Mouse (Mus musculus) neural tube, embryonic 12.5 days (tissue): ENCODE results near the gene Gm17455. TPM values are rescaled to one million over a fixed set of nuclear protein-coding genes. Genes with fewer than 3 reads are reported as not detected.

Experiments used
- ATAC-seq: fragments of 200-750 bp; cut with Nextera tagmentation; 2 replicates; pipeline ENCODE4 v1.8.0; 2017; ENCODE audit warnings: low read depth, mild to moderate bottlenecking, moderate TSS enrichment, moderate library complexity; ENCODE audit not compliant: low FRiP score
- H3K27ac ChIP-seq: fragments of 300-500 bp; sonication (generic); 2 replicates; pipeline ENCODE4 v1.5.1; 2016
- H3K27me3 ChIP-seq: fragments of 300-500 bp; sonication (generic); replicated peaks from 2 replicates; pipeline ENCODE4 v1.6.1; 2016; ENCODE audit warnings: mild to moderate bottlenecking
- H3K36me3 ChIP-seq: fragments of 300-500 bp; sonication (generic); 2 replicates; pipeline ENCODE4 v1.6.1; 2016; ENCODE audit warnings: mild to moderate bottlenecking
- H3K4me1 ChIP-seq: fragments of 300-500 bp; sonication (generic); 2 replicates; pipeline ENCODE4 v1.6.1; 2016
- H3K4me2 ChIP-seq: fragments of 300-500 bp; sonication (generic); replicated peaks from 2 replicates; pipeline ENCODE4 v1.6.1; 2016; ENCODE audit warnings: mild to moderate bottlenecking
- H3K4me3 ChIP-seq: fragments of 300-500 bp; sonication (generic); 2 replicates; pipeline ENCODE4 v1.5.1; 2016
- H3K9ac ChIP-seq: fragments of 300-500 bp; sonication (generic); 2 replicates; pipeline ENCODE4 v1.6.1; 2016; ENCODE audit warnings: mild to moderate bottlenecking
- H3K9me3 ChIP-seq: fragments of 300-500 bp; sonication (generic); 2 replicates; pipeline ENCODE4 v1.6.1; 2016; ENCODE audit warnings: mild to moderate bottlenecking
- WGBS: fragments of 180-500 bp; shearing (Covaris S2); methylation state at CpG from one replicate; pipeline ENCODE4 v1.1.7; 2016; 5-methylcytosine and 5-hydroxymethylcytosine counted together
- polyA plus RNA-seq: library from polyadenylated mRNA; unstranded; fragments of >200 nt; fragmentation: Nextera tagmentation; extraction: Ambion mirVana; gene quantifications from 2 replicates; pipeline ENCODE4 v1.2.1, GENCODE M21; 2016

Gene Gm17455
- polyA plus RNA-seq, 1 experiment from 2014 or later: 3.9 TPM

DNA sequence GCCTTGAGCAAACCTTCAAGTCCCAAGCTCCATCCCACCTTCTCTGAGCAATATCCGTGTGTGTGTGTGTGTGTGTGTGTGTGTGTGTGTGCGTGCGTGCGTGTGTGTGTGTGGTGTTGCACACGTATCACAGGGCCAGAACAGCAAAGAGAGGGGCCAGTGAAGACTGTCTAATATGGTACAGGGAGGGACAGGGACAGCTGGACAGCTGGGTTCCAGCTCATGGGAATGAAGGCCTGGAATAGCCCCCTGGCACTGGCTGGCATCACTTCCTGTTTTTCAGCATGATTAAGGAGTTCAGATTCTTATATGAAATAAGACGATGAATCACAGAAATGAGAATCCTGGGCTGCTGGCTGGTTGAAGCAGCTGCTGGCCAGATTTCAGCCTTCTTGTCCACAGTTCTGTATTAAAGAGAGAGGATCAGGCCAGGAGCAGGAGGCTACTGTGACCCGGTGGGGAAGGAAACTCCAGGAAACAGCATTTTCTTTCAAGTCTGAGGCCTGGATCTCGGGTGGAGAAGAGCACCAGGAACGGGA lies 20.0 kb upstream of the Gm17455 start:
- H3K27ac ChIP-seq: no peak overlapping the region
- ATAC-seq: no peak
- 70% methylated on average over 9 of the region's 9 CpGs for WGBS
- H3K4me2 ChIP-seq: no peak overlapping the region
- no peaks in the 10 kb centered on the region for H3K36me3 ChIP-seq
- no peaks in the 10 kb centered on the region for H3K4me1 ChIP-seq
- no peaks in the 10 kb centered on the region for H3K9me3 ChIP-seq
- H3K4me3 ChIP-seq: no peak overlapping the region
- H3K9ac ChIP-seq: no peak overlapping the region
- H3K27me3 ChIP-seq: no peaks in the 10 kb centered on the region

DNA sequence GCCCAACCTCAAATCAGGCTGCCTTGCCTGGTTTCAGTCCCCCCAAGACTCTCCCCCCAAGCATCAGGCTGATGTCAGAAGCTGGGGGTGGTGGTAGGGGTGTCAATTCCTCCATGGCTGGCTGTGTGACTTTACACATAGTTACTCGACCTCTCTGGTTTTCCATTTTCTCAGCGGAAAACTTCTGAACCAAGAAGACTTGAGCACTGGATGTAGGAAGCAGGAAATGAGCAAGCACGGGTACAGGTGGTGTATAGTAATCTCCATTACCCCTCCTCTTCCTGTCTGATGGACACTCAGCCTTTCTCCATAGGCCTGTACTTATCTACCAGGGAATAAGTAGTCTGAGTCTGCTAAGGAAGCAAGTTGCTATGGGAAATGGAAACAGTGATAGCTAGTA lies 19.3 kb upstream of the Gm17455 start:
- H3K4me3 ChIP-seq: no peak overlapping the region
- H3K27me3 ChIP-seq: no peaks in the 10 kb centered on the region
- H3K4me2 ChIP-seq: no peak overlapping the region
- H3K4me1 ChIP-seq: no peaks in the 10 kb centered on the region
- H3K36me3 ChIP-seq: no peaks in the 10 kb centered on the region
- no peak overlapping the region for H3K27ac ChIP-seq
- H3K9me3 ChIP-seq: no peaks in the 10 kb centered on the region
- no peak overlapping the region for H3K9ac ChIP-seq
- 72% methylated on average over 3 of the region's 3 CpGs for WGBS
- ATAC-seq: no peak

DNA sequence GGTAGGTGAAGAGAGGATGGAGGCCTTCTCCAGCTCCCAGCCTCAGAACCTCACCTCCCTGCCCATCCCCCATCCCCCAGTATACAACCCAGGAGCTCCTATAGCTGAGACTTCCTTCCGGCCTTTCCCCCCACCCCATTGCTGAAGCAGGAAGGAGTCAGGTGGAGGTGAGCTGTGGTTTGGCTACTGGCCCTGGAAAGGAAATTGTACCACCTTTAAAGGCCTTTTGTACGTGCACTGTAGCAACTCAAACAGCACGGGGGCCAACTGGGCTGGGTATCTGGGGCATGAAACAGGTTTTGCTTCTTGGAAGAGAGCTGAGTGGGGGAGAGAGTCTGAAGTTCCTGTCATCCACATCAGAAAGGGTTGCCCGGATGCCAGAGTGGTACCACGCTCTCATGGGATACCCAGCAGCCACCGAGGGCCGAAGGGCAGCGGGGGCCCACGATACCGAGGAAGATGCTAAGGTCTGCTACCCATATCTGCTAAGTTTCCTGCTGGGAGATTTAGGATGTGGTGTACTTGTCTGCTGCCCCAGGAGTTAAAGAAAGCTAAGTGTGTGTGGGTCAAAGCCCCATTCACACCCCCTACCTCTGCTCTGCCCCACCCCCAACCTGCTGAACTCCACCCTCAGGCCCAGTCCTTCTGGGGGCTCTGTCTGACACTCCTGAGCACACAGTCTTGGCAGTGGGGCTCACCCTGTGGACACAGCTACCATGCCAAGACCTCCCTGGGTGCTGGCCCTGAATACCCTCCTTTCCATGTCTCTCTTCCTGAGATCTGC lies 18.2 kb upstream of the Gm17455 start:
- Histone ChIP-seq H3K9me3 (no peaks in the 10 kb centered on the region), H3K36me3 (no peaks in the 10 kb centered on the region), H3K9ac (no peak overlapping the region), H3K4me1 (no peaks in the 10 kb centered on the region), H3K27me3 (no peaks in the 10 kb centered on the region), H3K27ac (no peak overlapping the region), H3K4me3 (no peak overlapping the region), H3K4me2 (no peak overlapping the region)
- no peak for ATAC-seq
- 73% methylated on average over 10 of the region's 10 CpGs for WGBS

DNA sequence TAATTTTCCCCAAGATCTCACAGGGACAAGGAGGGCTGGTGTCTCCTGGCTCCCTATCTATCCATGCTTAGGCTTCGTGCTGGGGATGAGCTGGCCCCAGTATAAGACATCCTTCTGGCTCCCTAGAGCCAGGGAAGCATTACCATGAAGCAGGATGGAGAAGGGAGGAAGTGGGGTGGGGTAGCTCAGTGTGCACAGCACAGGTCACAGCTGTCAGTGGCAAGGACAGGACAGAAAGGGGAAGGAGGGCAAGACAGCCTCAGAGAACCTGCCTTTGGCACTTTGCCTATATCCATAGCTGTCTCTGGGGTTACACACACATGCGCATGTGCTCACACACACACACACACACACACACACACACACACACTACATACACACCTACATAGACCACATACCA lies 11.2 kb upstream of the Gm17455 start:
- peaks cover 2% of the 10 kb centered on the region; the same call in 1 of the 2 replicates for H3K4me1 ChIP-seq
- WGBS: 85% methylated on average over 2 of the region's 2 CpGs
- no peaks in the 10 kb centered on the region for H3K36me3 ChIP-seq
- H3K9ac ChIP-seq: no peak overlapping the region
- H3K27me3 ChIP-seq: no peaks in the 10 kb centered on the region
- no peak overlapping the region for H3K4me3 ChIP-seq
- no peak overlapping the region for H3K27ac ChIP-seq
- ATAC-seq: no peak
- no peak overlapping the region for H3K4me2 ChIP-seq
- no peaks in the 10 kb centered on the region for H3K9me3 ChIP-seq

DNA sequence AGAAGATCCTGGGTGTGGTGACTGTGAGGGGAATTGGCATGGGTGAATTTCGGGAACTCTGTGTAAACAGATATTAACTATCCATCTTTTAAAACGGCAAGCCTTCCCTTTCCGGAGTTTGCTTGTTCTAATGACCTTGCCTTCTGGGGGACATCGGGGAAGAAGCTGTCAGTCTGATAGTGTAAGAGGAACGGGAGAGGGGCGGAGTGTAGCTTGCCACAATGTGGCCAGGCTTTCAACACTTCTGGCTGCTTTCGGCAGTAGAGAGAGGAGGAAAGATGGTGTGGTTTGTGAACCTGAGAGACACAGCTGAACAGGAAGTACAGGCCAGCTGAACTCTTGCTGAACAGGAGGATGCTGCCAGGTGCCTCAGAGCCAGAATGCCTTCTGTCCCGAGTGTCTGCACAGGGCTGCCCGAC lies 10.1 kb upstream of the Gm17455 start:
- Histone ChIP-seq H3K9ac (no peak overlapping the region), H3K36me3 (no peaks in the 10 kb centered on the region), H3K4me3 (no peak overlapping the region), H3K27ac (no peak overlapping the region), H3K27me3 (no peaks in the 10 kb centered on the region), H3K9me3 (no peaks in the 10 kb centered on the region), H3K4me2 (no peak overlapping the region), H3K4me1 (peaks cover 7% of the 10 kb centered on the region)
- 64% methylated on average over 9 of the region's 9 CpGs for WGBS
- no peak for ATAC-seq

DNA sequence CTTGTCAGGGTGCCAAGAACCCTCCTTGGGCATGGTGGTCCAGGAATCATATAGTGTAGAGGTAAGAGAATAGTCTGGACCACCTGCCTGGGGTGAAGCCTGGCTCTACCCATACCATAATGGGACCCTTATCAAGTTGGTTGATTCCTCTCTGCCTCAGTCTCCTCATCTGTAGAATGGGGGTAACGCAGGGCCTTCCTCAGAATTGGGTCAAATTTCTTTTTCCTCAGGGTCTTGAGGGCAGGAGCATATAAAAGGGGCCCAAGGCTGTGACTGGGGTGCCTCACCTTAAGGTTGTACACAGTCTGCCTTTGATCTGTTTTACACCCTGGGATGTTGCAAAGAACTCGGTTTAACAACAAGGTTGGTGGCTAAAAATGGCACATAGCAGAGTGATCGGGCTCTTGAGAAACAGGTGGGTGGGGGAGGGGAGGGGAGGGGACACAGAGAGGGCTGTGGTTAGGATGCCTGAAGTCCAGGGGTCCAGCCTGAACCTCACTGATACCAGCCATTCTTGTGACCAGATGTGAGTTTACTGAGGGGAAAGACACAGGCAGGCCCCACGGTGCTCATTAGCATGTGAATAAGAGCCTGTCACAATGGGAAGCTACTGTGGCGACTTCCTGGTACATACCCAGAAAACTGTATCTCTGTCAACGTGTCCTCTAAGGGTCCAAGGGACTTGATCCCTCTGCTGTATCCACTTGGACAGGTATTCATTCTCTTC lies 9.2 kb upstream of the Gm17455 start:
- no peaks in the 10 kb centered on the region for H3K36me3 ChIP-seq
- WGBS: 36% methylated on average over 6 of the region's 6 CpGs
- no peak overlapping the region for H3K9ac ChIP-seq
- no peak overlapping the region for H3K4me2 ChIP-seq
- H3K4me3 ChIP-seq: no peak overlapping the region
- no peaks in the 10 kb centered on the region for H3K9me3 ChIP-seq
- no peak overlapping the region for H3K27ac ChIP-seq
- no peak for ATAC-seq
- no peaks in the 10 kb centered on the region for H3K27me3 ChIP-seq
- H3K4me1 ChIP-seq: peaks cover 9% of the 10 kb centered on the region

DNA sequence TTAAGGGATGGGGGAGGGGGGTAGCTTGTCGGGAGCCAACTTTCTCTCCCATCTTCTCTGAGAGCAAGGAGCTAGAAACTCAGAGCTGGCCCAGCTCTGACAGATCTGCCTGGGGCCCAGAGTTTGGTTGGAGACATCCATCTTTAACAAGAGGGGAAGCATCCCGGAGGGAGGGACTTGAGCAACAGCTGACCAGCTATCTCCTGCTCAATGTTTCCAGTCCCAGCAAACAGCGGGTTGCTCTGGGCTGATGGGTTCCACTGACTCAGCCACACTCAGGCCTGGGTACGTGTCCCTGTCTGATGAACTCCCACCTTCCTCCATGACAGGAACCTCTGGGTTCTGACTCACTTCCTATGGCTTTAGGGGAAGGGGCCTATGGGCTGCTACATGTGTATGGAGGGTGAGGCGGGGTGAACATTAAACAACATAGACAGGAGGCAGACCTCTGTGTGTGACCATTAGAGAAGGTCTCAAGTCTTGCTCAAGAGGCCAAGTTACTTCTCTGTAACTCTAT lies 8.6 kb upstream of the Gm17455 start:
- H3K4me1 ChIP-seq: peaks cover 16% of the 10 kb centered on the region
- H3K9me3 ChIP-seq: no peaks in the 10 kb centered on the region
- 61% methylated on average over 5 of the region's 5 CpGs for WGBS
- no peak overlapping the region for H3K27ac ChIP-seq
- no peak overlapping the region for H3K4me2 ChIP-seq
- H3K4me3 ChIP-seq: no peak overlapping the region
- H3K27me3 ChIP-seq: no peaks in the 10 kb centered on the region
- no peak overlapping the region for H3K9ac ChIP-seq
- no peaks in the 10 kb centered on the region for H3K36me3 ChIP-seq
- ATAC-seq: no peak

DNA sequence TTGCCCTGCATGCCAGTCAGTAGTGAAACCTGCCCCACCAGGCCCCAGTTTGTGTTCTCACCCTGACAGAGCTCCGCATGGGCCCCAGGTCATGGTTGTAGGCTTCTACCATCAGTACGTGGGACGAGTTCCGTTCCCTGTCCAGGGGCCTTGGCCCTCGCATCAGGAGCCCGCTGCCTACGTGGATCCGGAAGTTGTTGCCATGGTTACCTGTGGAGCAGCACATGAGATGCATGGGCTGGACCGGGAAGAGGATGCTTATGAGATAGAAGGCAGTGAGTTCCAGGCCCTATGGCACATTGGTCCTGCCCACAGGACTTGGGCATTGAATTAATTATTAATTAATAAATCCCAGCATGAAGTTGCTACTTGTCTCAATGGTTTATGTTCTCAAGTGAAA lies 7.9 kb upstream of the Gm17455 start:
- Histone ChIP-seq H3K4me2 (no peak overlapping the region), H3K27me3 (no peaks in the 10 kb centered on the region), H3K4me1 (peaks cover 16% of the 10 kb centered on the region), H3K4me3 (no peak overlapping the region), H3K36me3 (no peaks in the 10 kb centered on the region), H3K9me3 (no peaks in the 10 kb centered on the region), H3K9ac (no peak overlapping the region), H3K27ac (no peak overlapping the region)
- ATAC-seq: no peak
- WGBS: 89% methylated on average over 9 of the region's 9 CpGs

DNA sequence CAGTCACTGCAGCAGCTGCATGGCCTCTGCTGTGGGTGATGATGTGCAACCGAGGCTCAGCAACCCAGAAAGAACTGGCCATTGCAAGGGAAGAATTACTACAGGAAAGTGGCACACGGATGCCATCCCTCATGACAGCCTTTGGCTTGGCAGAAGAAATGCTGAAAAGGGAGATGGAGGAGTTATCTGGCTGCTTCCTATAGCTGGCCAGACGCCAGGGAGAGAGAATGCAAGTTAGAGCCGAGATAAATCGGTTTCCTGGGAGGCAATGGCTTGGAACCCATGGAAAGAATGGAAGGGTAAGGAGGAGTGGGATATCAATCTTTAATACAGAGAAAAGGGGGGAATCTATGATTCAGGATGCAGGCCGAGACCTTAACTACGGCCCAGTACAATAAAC lies 4.6 kb upstream of the Gm17455 start:
- 73% methylated on average over 7 of the region's 7 CpGs for WGBS
- H3K27ac ChIP-seq: no peak overlapping the region
- H3K36me3 ChIP-seq: no peaks in the 10 kb centered on the region
- no peak overlapping the region for H3K4me3 ChIP-seq
- no peak for ATAC-seq
- no peaks in the 10 kb centered on the region for H3K27me3 ChIP-seq
- no peak overlapping the region for H3K9ac ChIP-seq
- H3K4me1 ChIP-seq: peaks cover 20% of the 10 kb centered on the region
- no peaks in the 10 kb centered on the region for H3K9me3 ChIP-seq
- no peak overlapping the region for H3K4me2 ChIP-seq

DNA sequence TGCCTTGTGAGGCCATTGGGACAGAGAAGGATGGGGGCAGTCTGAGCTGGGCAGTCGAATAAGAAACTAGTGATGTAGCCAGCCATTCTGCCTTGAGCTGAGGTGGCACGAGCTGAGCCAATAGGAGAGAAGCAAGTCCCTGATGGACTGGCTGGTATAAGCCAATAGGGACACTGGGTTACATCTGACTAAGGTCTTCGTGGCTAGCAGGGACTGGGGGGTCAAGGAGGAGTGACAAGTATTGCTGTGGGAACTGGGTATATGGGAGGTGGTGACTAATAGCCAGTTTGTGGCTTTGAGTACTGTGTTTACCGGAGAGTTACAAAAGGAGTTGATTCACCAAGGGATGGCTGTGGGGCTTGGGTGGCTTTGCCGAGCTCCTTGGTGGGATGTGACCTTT lies 3.9 kb upstream of the Gm17455 start:
- WGBS: 69% methylated on average over 5 of the region's 5 CpGs
- ATAC-seq: no peak
- H3K9me3 ChIP-seq: no peaks in the 10 kb centered on the region
- no peak overlapping the region for H3K27ac ChIP-seq
- no peak overlapping the region for H3K4me3 ChIP-seq
- peaks cover 18% of the 10 kb centered on the region for H3K4me1 ChIP-seq
- no peak overlapping the region for H3K9ac ChIP-seq
- H3K36me3 ChIP-seq: no peaks in the 10 kb centered on the region
- H3K4me2 ChIP-seq: no peak overlapping the region
- H3K27me3 ChIP-seq: no peaks in the 10 kb centered on the region

DNA sequence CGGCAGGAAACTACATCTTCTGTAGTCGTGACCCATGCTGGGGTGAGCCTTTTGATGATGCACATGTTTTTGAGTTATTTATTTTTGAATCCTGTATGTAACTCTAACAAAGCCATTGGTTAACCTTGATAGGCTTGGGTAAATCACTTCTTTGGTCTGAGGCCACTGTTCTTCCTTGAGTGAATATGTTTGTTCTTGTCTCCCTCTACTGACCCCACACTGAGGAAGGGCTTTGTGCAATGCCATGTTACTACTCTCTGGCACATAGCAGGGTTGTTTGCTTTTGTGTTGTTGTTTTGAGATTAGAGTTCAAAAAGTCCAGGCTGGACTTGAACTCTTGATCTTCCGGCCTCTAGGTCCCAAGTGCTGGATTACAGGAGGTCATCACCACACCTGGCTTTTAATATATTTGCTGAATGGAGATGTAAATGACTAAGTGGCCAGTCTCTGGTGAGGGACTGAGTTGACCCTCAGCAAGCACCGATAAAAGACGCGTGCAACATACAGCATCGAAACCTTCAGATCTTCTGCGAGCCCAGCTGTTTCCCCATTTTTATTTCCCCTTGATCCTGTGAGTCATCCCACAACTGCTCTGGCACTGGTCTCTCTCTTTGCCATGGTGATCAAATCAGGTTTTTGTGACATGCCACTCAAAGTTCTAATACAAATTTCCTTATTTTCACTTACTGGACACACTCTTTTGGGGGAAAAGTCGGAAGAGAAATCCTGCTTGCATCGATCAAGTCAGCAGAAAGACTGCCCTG lies 1.3 kb upstream of the Gm17455 start:
- ATAC-seq: no peak
- H3K4me1 ChIP-seq: peaks cover 18% of the 10 kb centered on the region
- no peak overlapping the region for H3K4me3 ChIP-seq
- H3K4me2 ChIP-seq: no peak overlapping the region
- 89% methylated on average over 10 of the region's 10 CpGs for WGBS
- no peak overlapping the region for H3K27ac ChIP-seq
- no peak overlapping the region for H3K9ac ChIP-seq
- H3K36me3 ChIP-seq: no peaks in the 10 kb centered on the region
- no peaks in the 10 kb centered on the region for H3K27me3 ChIP-seq
- no peaks in the 10 kb centered on the region for H3K9me3 ChIP-seq
